Mouse (Mus musculus): ENCODE results near the gene Ifna4. TPM values are rescaled to one million over a fixed set of nuclear protein-coding genes. Genes with fewer than 3 reads are reported as not detected.

Gene Ifna4
- polyA plus RNA-seq, 1 experiment from 2014 or later = not detected

GRCm38 (mm10) chr4:88876520-88876919 is 34.9 kb downstream of the Ifna4 start:
- Histone ChIP-seq H3K4me2 (ENCODE audit: low read depth, low read length) (no peak overlapping the region), H3K27ac (ENCODE audit: low read length) (no peak overlapping the region), H3K27me3 (ENCODE audit: control insufficient read depth, insufficient read depth, low read length) (no peaks in the 10 kb centered on the region), H3K9me3 (replicated peaks; ENCODE audit: control insufficient read depth, low read length) (no peaks in the 10 kb centered on the region), H3K36me3 (ENCODE audit: control insufficient read depth, insufficient read depth, low read length) (no peaks in the 10 kb centered on the region), H3K4me1 (ENCODE audit: control insufficient read depth, insufficient read depth, low read length) (no peaks in the 10 kb centered on the region), H3K9ac (ENCODE audit: low read length) (no peak overlapping the region), H3K4me3 (replicated peaks; ENCODE audit: low read length) (no peak overlapping the region)
- WGBS = 81% methylated on average over 4 of the region's 4 CpGs
- ATAC-seq (ENCODE audit: insufficient read depth, low FRiP score) = no peak

GRCm38 (mm10) chr4:88878246-88878645 is 36.6 kb downstream of the Ifna4 start:
- no peak overlapping the region for H3K4me3 ChIP-seq (replicated peaks; ENCODE audit: low read length)
- ATAC-seq (ENCODE audit: insufficient read depth, low FRiP score) = no peak
- H3K36me3 ChIP-seq (ENCODE audit: control insufficient read depth, insufficient read depth, low read length) = no peaks in the 10 kb centered on the region
- no peak overlapping the region for H3K9ac ChIP-seq (ENCODE audit: low read length)
- no peaks in the 10 kb centered on the region for H3K27me3 ChIP-seq (ENCODE audit: control insufficient read depth, insufficient read depth, low read length)
- no peaks in the 10 kb centered on the region for H3K4me1 ChIP-seq (ENCODE audit: control insufficient read depth, insufficient read depth, low read length)
- H3K4me2 ChIP-seq (ENCODE audit: low read depth, low read length) = no peak overlapping the region
- H3K9me3 ChIP-seq (replicated peaks; ENCODE audit: control insufficient read depth, low read length) = no peaks in the 10 kb centered on the region
- H3K27ac ChIP-seq (ENCODE audit: low read length) = no peak overlapping the region
- WGBS = 38% methylated on average over 10 of the region's 10 CpGs

DNA sequence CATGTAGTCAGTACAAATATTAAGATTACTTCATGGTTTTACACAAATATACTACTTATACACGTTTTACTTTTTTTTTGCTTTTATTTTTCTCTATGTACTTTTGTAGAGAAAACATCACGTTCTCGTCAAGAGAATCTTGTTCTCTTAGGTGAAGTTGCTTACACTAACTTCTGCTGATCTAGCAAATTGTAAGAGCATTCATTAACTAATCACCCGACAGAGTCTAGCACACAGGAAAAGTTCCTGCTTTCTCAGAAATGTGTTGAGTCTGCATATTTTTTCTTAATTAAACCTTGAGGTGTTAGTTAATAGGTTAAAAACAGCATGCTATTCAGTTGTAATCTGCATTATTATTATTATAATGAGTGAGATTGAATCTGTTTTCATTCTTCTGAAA is 37.1 kb downstream of the Ifna4 start:
- Histone ChIP-seq H3K27ac (ENCODE audit: low read length) (no peak overlapping the region), H3K4me2 (ENCODE audit: low read depth, low read length) (no peak overlapping the region), H3K4me3 (replicated peaks; ENCODE audit: low read length) (no peak overlapping the region), H3K9ac (ENCODE audit: low read length) (no peak overlapping the region), H3K27me3 (ENCODE audit: control insufficient read depth, insufficient read depth, low read length) (no peaks in the 10 kb centered on the region), H3K4me1 (ENCODE audit: control insufficient read depth, insufficient read depth, low read length) (no peaks in the 10 kb centered on the region), H3K9me3 (replicated peaks; ENCODE audit: control insufficient read depth, low read length) (no peaks in the 10 kb centered on the region), H3K36me3 (ENCODE audit: control insufficient read depth, insufficient read depth, low read length) (no peaks in the 10 kb centered on the region)
- 59% methylated on average over 4 of the region's 4 CpGs for WGBS
- no peak for ATAC-seq (ENCODE audit: insufficient read depth, low FRiP score)

GRCm38 (mm10) chr4:88880101-88880500 is 38.4 kb downstream of the Ifna4 start, which contains the start of gene Ifne:
Ifne (minus strand) TSS chr4:88880201.
- H3K4me3 ChIP-seq (replicated peaks; ENCODE audit: low read length) = no peak within 1 kb of the TSS
- H3K27ac ChIP-seq (ENCODE audit: low read length) = no peak within 1 kb of the TSS
- no peak within 1 kb of the TSS for H3K4me2 ChIP-seq (ENCODE audit: low read depth, low read length)
- no peaks in the 10 kb centered on the region for H3K27me3 ChIP-seq (ENCODE audit: control insufficient read depth, insufficient read depth, low read length)
- 84% methylated on average over 8 of the region's 8 CpGs for WGBS
- H3K9me3 ChIP-seq (replicated peaks; ENCODE audit: control insufficient read depth, low read length) = no peaks in the 10 kb centered on the region
- no peaks in the 10 kb centered on the region for H3K4me1 ChIP-seq (ENCODE audit: control insufficient read depth, insufficient read depth, low read length)
- H3K36me3 ChIP-seq (ENCODE audit: control insufficient read depth, insufficient read depth, low read length) = no peaks in the 10 kb centered on the region
- no peak for ATAC-seq (ENCODE audit: insufficient read depth, low FRiP score)
- H3K9ac ChIP-seq (ENCODE audit: low read length) = no peak within 1 kb of the TSS

DNA sequence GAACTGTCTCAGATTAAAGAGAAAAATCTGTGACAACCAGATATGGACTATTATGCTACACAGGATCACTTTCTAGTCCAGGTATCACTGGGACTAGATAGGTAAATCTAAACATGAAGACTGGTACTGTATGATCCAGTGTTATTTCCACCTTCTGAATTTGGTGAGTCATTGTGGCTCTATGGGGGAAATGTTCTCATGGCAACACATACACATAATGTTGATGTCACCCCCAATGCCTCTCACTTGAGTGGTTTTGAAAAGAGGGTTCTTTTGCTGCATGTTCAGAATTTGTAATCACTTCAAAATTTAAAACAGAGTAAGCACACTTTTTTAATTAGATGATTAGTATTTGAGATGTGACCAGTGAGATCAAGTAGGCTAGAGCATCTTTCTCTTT is 46.6 kb downstream of the Ifna4 start:
- no peak overlapping the region for H3K27ac ChIP-seq (ENCODE audit: low read length)
- H3K4me2 ChIP-seq (ENCODE audit: low read depth, low read length) = no peak overlapping the region
- no peak overlapping the region for H3K9ac ChIP-seq (ENCODE audit: low read length)
- no peaks in the 10 kb centered on the region for H3K27me3 ChIP-seq (ENCODE audit: control insufficient read depth, insufficient read depth, low read length)
- no peaks in the 10 kb centered on the region for H3K4me1 ChIP-seq (ENCODE audit: control insufficient read depth, insufficient read depth, low read length)
- ATAC-seq (ENCODE audit: insufficient read depth, low FRiP score) = no peak
- H3K36me3 ChIP-seq (ENCODE audit: control insufficient read depth, insufficient read depth, low read length) = no peaks in the 10 kb centered on the region
- H3K9me3 ChIP-seq (replicated peaks; ENCODE audit: control insufficient read depth, low read length) = no peaks in the 10 kb centered on the region
- H3K4me3 ChIP-seq (replicated peaks; ENCODE audit: low read length) = no peak overlapping the region

Other genes with a start within 250 kb of the Ifna4 start
- not detected in 2 replicates for gene Ifna9, start 249.5 kb upstream of the Ifna4 start, polyA plus RNA-seq (2015; fragmentation: Nextera tagmentation; extraction: Ambion mirVana)
- gene Ifna12, start 238.5 kb upstream of the Ifna4 start, polyA plus RNA-seq (2015; fragmentation: Nextera tagmentation; extraction: Ambion mirVana) = not detected in 2 replicates
- not detected in 2 replicates for gene C87499, start 207.4 kb upstream of the Ifna4 start, polyA plus RNA-seq (2015; fragmentation: Nextera tagmentation; extraction: Ambion mirVana)
- not detected in 2 replicates for gene Ifna13, start 197.4 kb upstream of the Ifna4 start, polyA plus RNA-seq (2015; fragmentation: Nextera tagmentation; extraction: Ambion mirVana)
- not detected in 2 replicates for gene Ifna16, start 164.9 kb upstream of the Ifna4 start, polyA plus RNA-seq (2015; fragmentation: Nextera tagmentation; extraction: Ambion mirVana)
- gene Ifna2, start 157.9 kb upstream of the Ifna4 start, polyA plus RNA-seq (2015; fragmentation: Nextera tagmentation; extraction: Ambion mirVana) = not detected in 2 replicates
- not detected in 2 replicates for gene Ifnab, start 150.5 kb upstream of the Ifna4 start, polyA plus RNA-seq (2015; fragmentation: Nextera tagmentation; extraction: Ambion mirVana)
- 0.36 and 0.51 TPM in 2 replicates for gene Gm26566, start 120.1 kb upstream of the Ifna4 start, polyA plus RNA-seq (2015; fragmentation: Nextera tagmentation; extraction: Ambion mirVana)
- 83.6 and 87.9 TPM in 2 replicates for gene Klhl9, start 119.4 kb upstream of the Ifna4 start, polyA plus RNA-seq (2015; fragmentation: Nextera tagmentation; extraction: Ambion mirVana)
- gene Gm13271, start 87.0 kb upstream of the Ifna4 start, polyA plus RNA-seq (2015; fragmentation: Nextera tagmentation; extraction: Ambion mirVana) = not detected in 2 replicates
- 0.19 and 0.26 TPM in 2 replicates for gene Gm13283, start 81.7 kb upstream of the Ifna4 start, polyA plus RNA-seq (2015; fragmentation: Nextera tagmentation; extraction: Ambion mirVana)
- gene Gm13290, start 68.0 kb upstream of the Ifna4 start, polyA plus RNA-seq (2015; fragmentation: Nextera tagmentation; extraction: Ambion mirVana) = 0.59 and 0.89 TPM in 2 replicates
- gene Gm13289, start 64.9 kb upstream of the Ifna4 start, polyA plus RNA-seq (2015; fragmentation: Nextera tagmentation; extraction: Ambion mirVana) = not detected in 2 replicates
- gene Gm13272, start 62.0 kb upstream of the Ifna4 start, polyA plus RNA-seq (2015; fragmentation: Nextera tagmentation; extraction: Ambion mirVana) = 0.28 TPM in 1 of 2 replicates, not detected in the other
- 0.48 TPM in 1 of 2 replicates, not detected in the other for gene Ifnz, start 59.7 kb upstream of the Ifna4 start, polyA plus RNA-seq (2015; fragmentation: Nextera tagmentation; extraction: Ambion mirVana)
- gene Gm13276, start 56.2 kb upstream of the Ifna4 start, polyA plus RNA-seq (2015; fragmentation: Nextera tagmentation; extraction: Ambion mirVana) = not detected in 2 replicates
- not detected in 2 replicates for gene Gm13277, start 53.2 kb upstream of the Ifna4 start, polyA plus RNA-seq (2015; fragmentation: Nextera tagmentation; extraction: Ambion mirVana)
- gene Gm13278, start 50.3 kb upstream of the Ifna4 start, polyA plus RNA-seq (2015; fragmentation: Nextera tagmentation; extraction: Ambion mirVana) = not detected in 2 replicates
- not detected in 2 replicates for gene Gm13275, start 47.4 kb upstream of the Ifna4 start, polyA plus RNA-seq (2015; fragmentation: Nextera tagmentation; extraction: Ambion mirVana)
- gene Gm13279, start 44.5 kb upstream of the Ifna4 start, polyA plus RNA-seq (2015; fragmentation: Nextera tagmentation; extraction: Ambion mirVana) = not detected in 2 replicates
- 0.70 and 1.1 TPM in 2 replicates for gene Gm13285, start 42.2 kb upstream of the Ifna4 start, polyA plus RNA-seq (2015; fragmentation: Nextera tagmentation; extraction: Ambion mirVana)
- not detected in 2 replicates for gene Gm13287, start 38.6 kb upstream of the Ifna4 start, polyA plus RNA-seq (2015; fragmentation: Nextera tagmentation; extraction: Ambion mirVana)
- gene Gm13288, start 36.3 kb upstream of the Ifna4 start, polyA plus RNA-seq (2015; fragmentation: Nextera tagmentation; extraction: Ambion mirVana) = 0.06 and 0.15 TPM in 2 replicates
- not detected in 2 replicates for gene Ifna7, start 25.6 kb upstream of the Ifna4 start, polyA plus RNA-seq (2015; fragmentation: Nextera tagmentation; extraction: Ambion mirVana)
- gene Ifna11, start 21.9 kb upstream of the Ifna4 start, polyA plus RNA-seq (2015; fragmentation: Nextera tagmentation; extraction: Ambion mirVana) = not detected in 2 replicates
- gene Ifna6, start 14.4 kb upstream of the Ifna4 start, polyA plus RNA-seq (2015; fragmentation: Nextera tagmentation; extraction: Ambion mirVana) = not detected in 2 replicates
- not detected in 2 replicates for gene Ifna5, start 6.3 kb upstream of the Ifna4 start, polyA plus RNA-seq (2015; fragmentation: Nextera tagmentation; extraction: Ambion mirVana)
- not detected in 2 replicates for gene Ifna1, start 8.2 kb downstream of the Ifna4 start, polyA plus RNA-seq (2015; fragmentation: Nextera tagmentation; extraction: Ambion mirVana)
- not detected in 2 replicates for gene Ifne, start 38.3 kb downstream of the Ifna4 start, polyA plus RNA-seq (2015; fragmentation: Nextera tagmentation; extraction: Ambion mirVana)

Measured in stomach, embryonic 16.5 days (tissue).